Mouse (Mus musculus): Measurements from ENCODE around the gene Pspn. TPM values are rescaled to one million over a fixed set of nuclear protein-coding genes. Genes with fewer than 3 reads are reported as not detected.

Gene Pspn
- total RNA-seq, 1 experiment from 2014 or later, result 1.1 TPM

GRCm38 (mm10) chr17:56996506-56996905 is 3.3 kb downstream of the Pspn start:
- peak; percentile 33 for DNase-seq

GRCm38 (mm10) chr17:56995046-56995445 is 4.8 kb downstream of the Pspn start:
- peak; percentile 57 for DNase-seq

GRCm38 (mm10) chr17:56990966-56991365 is 8.9 kb downstream of the Pspn start:
- DNase-seq, result no peak

GRCm38 (mm10) chr17:56990115-56990746 is 9.6 kb downstream of the Pspn start, which contains the start of gene Clpp:
Gene Clpp, plus strand, starts transcription at chr17:56990305.
- DNase-seq, result peak; percentile 95

GRCm38 (mm10) chr17:56989467-56990114 is 10.2 kb downstream of the Pspn start:
- peak; percentile 80 for DNase-seq

- DNase-seq, result peak; percentile 1
These were observed 10.8 kb downstream of the Pspn start for GRCm38 (mm10) chr17:56988921-56989430.

GRCm38 (mm10) chr17:56988441-56988840 is 11.4 kb downstream of the Pspn start:
- DNase-seq, result peak; percentile 6

- DNase-seq, result peak; percentile 2
These were observed 13.6 kb downstream of the Pspn start for GRCm38 (mm10) chr17:56986105-56986805.

- no peak for DNase-seq
These were observed 14.2 kb downstream of the Pspn start for GRCm38 (mm10) chr17:56985656-56986055.

- DNase-seq, result peak; percentile 1
These were observed 14.9 kb downstream of the Pspn start for GRCm38 (mm10) chr17:56984886-56985285.

GRCm38 (mm10) chr17:56982013-56982412 is 17.8 kb downstream of the Pspn start, which contains the start of gene Acer1:
Gene Acer1, minus strand, starts transcription at chr17:56982126.
- peak; percentile 2 for DNase-seq

- DNase-seq, result peak; percentile 1
These were observed 18.8 kb downstream of the Pspn start for GRCm38 (mm10) chr17:56981049-56981448.

GRCm38 (mm10) chr17:56979524-56979923 is 20.3 kb downstream of the Pspn start:
- no peak for DNase-seq

GRCm38 (mm10) chr17:56976531-56977390 is 23.1 kb downstream of the Pspn start:
- DNase-seq, result no peak

GRCm38 (mm10) chr17:56975391-56975790 is 24.4 kb downstream of the Pspn start:
- DNase-seq, result no peak

GRCm38 (mm10) chr17:56974708-56975240 is 25.0 kb downstream of the Pspn start:
- peak; percentile 41 for DNase-seq

- DNase-seq, result no peak
These were observed 25.7 kb downstream of the Pspn start for GRCm38 (mm10) chr17:56973956-56974707.

- no peak for DNase-seq
These were observed 29.7 kb downstream of the Pspn start for GRCm38 (mm10) chr17:56970081-56970480.

- DNase-seq, result peak; percentile 56
These were observed 30.5 kb downstream of the Pspn start for GRCm38 (mm10) chr17:56969321-56969720.

- DNase-seq, result no peak
These were observed 36.2 kb downstream of the Pspn start for GRCm38 (mm10) chr17:56963646-56964045.
